Mouse (Mus musculus): ENCODE data around the gene Ngef. TPM values are rescaled to one million over a fixed set of nuclear protein-coding genes. Genes with fewer than 3 reads are reported as not detected.

Ngef gene
- 0.64 and 3.6 TPM in 2 replicates for total RNA-seq (2021)
- long read RNA-seq, experiment 1 = 0 reads
- long read RNA-seq, experiment 2, partial matches to known transcripts = 2 of 4 reads
- long read RNA-seq, experiment 2, other reads (novel, unspliced or antisense) = 0 of 4 reads

- no peak for DNase-seq
Observed at GRCm38 (mm10) chr1:87573800-87574215, at the start of gene Ngef. TSS of gene Ngef (minus strand) at chr1:87573870.

GRCm38 (mm10) chr1:87621858-87622279 is 48.2 kb upstream of the Ngef start:
- peak; percentile 31 for DNase-seq

GRCm38 (mm10) chr1:87621146-87621857 is 47.6 kb upstream of the Ngef start:
- DNase-seq = peak; percentile 9

- no peak for DNase-seq
Observed at GRCm38 (mm10) chr1:87620693-87621092, 47.0 kb upstream of the Ngef start.

GRCm38 (mm10) chr1:87620211-87620668 is 46.6 kb upstream of the Ngef start, which contains the start of gene Inpp5d:
TSS of gene Inpp5d (plus strand) at chr1:87620312.
- DNase-seq = peak; percentile 27

GRCm38 (mm10) chr1:87614576-87615295 is 41.1 kb upstream of the Ngef start:
- DNase-seq = no peak

- peak; percentile 82 for DNase-seq
Observed at GRCm38 (mm10) chr1:87608416-87609046, 34.9 kb upstream of the Ngef start.

GRCm38 (mm10) chr1:87607385-87608091 is 33.9 kb upstream of the Ngef start:
- DNase-seq = peak; percentile 31

- DNase-seq = no peak
Observed at GRCm38 (mm10) chr1:87605296-87605695, 31.6 kb upstream of the Ngef start.

- no peak for DNase-seq
Observed at GRCm38 (mm10) chr1:87603389-87603788, 29.7 kb upstream of the Ngef start.

- DNase-seq = no peak
Observed at GRCm38 (mm10) chr1:87601801-87602200, 28.1 kb upstream of the Ngef start.

GRCm38 (mm10) chr1:87600533-87600932 is 26.9 kb upstream of the Ngef start:
- no peak for DNase-seq

GRCm38 (mm10) chr1:87594671-87595070 is 21.0 kb upstream of the Ngef start:
- no peak for DNase-seq

GRCm38 (mm10) chr1:87594261-87594660 is 20.6 kb upstream of the Ngef start:
- peak; percentile 15 for DNase-seq

GRCm38 (mm10) chr1:87589980-87590379 is 16.3 kb upstream of the Ngef start:
- DNase-seq = no peak

GRCm38 (mm10) chr1:87589162-87589561 is 15.5 kb upstream of the Ngef start:
- DNase-seq = no peak

- DNase-seq = no peak
Observed at GRCm38 (mm10) chr1:87580824-87581223, 7.2 kb upstream of the Ngef start.

- DNase-seq = no peak
Observed at GRCm38 (mm10) chr1:87578965-87579364, 5.3 kb upstream of the Ngef start.

GRCm38 (mm10) chr1:87574785-87575184 is 1.1 kb upstream of the Ngef start:
- peak; percentile 92 for DNase-seq

GRCm38 (mm10) chr1:87574353-87574752 is 683 bp upstream of the Ngef start:
- peak; percentile 38 for DNase-seq

GRCm38 (mm10) chr1:87573261-87573660 is 409 bp downstream of the Ngef start:
- no peak for DNase-seq

- no peak for DNase-seq
Observed at GRCm38 (mm10) chr1:87568398-87568797, 5.3 kb downstream of the Ngef start.

All from adrenal gland, postnatal 14 days (tissue).